Mouse (Mus musculus): ENCODE results near the gene Nmrk2.

DNA sequence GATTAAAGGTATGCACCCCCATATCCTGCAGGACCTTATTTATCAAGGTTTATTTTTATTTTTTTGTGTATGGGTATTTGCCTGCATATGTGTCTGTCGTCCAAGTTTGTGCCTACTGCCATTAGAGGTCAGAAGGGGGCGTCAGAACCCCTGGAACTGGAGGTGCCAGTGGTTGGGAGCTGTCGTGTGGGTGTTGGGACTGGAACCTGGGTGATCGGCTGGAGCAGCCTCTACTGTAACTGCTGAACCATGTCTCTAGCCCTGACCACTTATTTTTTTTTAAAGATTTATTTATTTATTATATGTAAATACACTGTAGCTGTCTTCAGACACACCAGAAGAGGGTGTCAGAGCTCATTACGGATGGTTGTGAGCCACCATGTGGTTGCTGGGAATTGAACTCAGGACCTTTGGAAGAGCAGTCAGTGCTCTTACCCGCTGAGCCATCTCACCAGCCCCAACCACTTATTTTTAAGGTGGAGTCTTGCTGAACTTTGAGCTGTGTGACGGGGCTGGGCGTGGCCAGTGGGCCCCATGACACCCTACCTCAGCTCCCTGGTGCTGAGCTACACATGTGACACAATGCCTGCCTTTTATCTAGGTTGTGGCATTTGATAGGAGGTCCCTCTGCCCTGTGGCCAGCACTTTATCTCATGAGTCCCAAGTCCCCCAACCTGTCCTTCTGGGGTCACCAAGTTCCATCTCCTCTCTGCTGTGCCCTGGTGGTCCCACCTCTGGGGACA lies 1.3 kb upstream of the Nmrk2 start:
- TF ChIP-seq CTCF (IDR thresholded peaks at IDR 0.05; ENCODE audit: low read depth) (no peak), EP300 (IDR thresholded peaks at IDR 0.05; ENCODE audit: low read depth) (no peak)
